Mouse (Mus musculus) kidney, adult 2 months (tissue): ENCODE data around the gene Eif2d. TPM values are rescaled to one million over a fixed set of nuclear protein-coding genes. Genes with fewer than 3 reads are reported as not detected.

Source experiments
- DNase-seq: peaks from one replicate; pipeline ENCODE4 v3.0.0; 2021
- H3K27ac ChIP-seq: fragments of 200-500 bp; 2 replicates; pipeline ENCODE4 v1.5.1; 2012; ENCODE audit warnings: low read depth, low read length, control low read depth, inconsistent platforms; ENCODE audit not compliant: insufficient read depth
- H3K27me3 ChIP-seq: fragments of 200-500 bp; replicated peaks from 2 replicates; pipeline ENCODE4 v1.6.1; 2012; ENCODE audit warnings: mild to moderate bottlenecking, moderate library complexity, low read length, inconsistent platforms; ENCODE audit not compliant: control insufficient read depth, insufficient read depth
- H3K36me3 ChIP-seq: fragments of 200-500 bp; 2 replicates; pipeline ENCODE4 v1.6.1; 2012; ENCODE audit warnings: mild to moderate bottlenecking, moderate library complexity, low read length, inconsistent platforms; ENCODE audit not compliant: control insufficient read depth, insufficient read depth
- H3K4me1 ChIP-seq: fragments of 200-500 bp; 2 replicates; pipeline ENCODE4 v1.6.1; 2011; ENCODE audit warnings: low read length; ENCODE audit not compliant: control insufficient read depth, insufficient read depth
- H3K4me3 ChIP-seq: fragments of 200-500 bp; 2 replicates; pipeline ENCODE4 v1.5.1; 2011; ENCODE audit warnings: mild to moderate bottlenecking, low read depth, low read length, control low read depth; ENCODE audit not compliant: insufficient read depth
- CTCF ChIP-seq: fragments of 200-500 bp; conservative IDR thresholded peaks from 2 replicates; pipeline ENCODE4 v1.5.1; 2011; ENCODE audit warnings: low read depth, mild to moderate bottlenecking, control low read depth, low read length, moderate library complexity, mixed read lengths; ENCODE audit not compliant: insufficient read depth, insufficient read length
- POLR2A ChIP-seq: fragments of 200-500 bp; IDR thresholded peaks from one replicate; pipeline ENCODE4 v1.6.1; 2011; ENCODE audit warnings: low read depth, low read length, control low read depth
- WGBS: fragments of 180-500 bp; shearing (Covaris S2); methylation state at CpG from one replicate; pipeline ENCODE4 v1.1.7; 2018; 5-methylcytosine and 5-hydroxymethylcytosine counted together
- polyA plus RNA-seq: library from polyadenylated mRNA; depleted of rRNA; stranded (reverse); fragments of >200 nt; gene quantifications from 2 replicates; pipeline ENCODE4 v1.2.3, GENCODE M21; 2012

Gene Eif2d
- polyA plus RNA-seq, 1 experiment: 32.1 TPM

GRCm38 (mm10) chr1:131199118-131199821 lies 46.3 kb downstream of the Eif2d start:
- WGBS: 70% methylated on average over 18 of the region's 18 CpGs
- Histone ChIP-seq H3K4me3 (peak overlapping the region; percentile 13; the same call in 1 of the 2 replicates), H3K4me1 (no peaks in the 10 kb centered on the region), H3K36me3 (no peaks in the 10 kb centered on the region), H3K27ac (no peak overlapping the region), H3K27me3 (no peaks in the 10 kb centered on the region)
- DNase-seq: peak; percentile 46
- TF ChIP-seq CTCF: no peak
- TF ChIP-seq POLR2A: no peak

GRCm38 (mm10) chr1:131199976-131200375 lies 47.0 kb downstream of the Eif2d start:
- 70% methylated on average over 12 of the region's 12 CpGs for WGBS
- Histone ChIP-seq H3K27ac (no peak overlapping the region), H3K27me3 (no peaks in the 10 kb centered on the region), H3K4me1 (no peaks in the 10 kb centered on the region), H3K4me3 (no peak overlapping the region), H3K36me3 (no peaks in the 10 kb centered on the region)
- DNase-seq: peak; percentile 40
- no peak for TF ChIP-seq POLR2A
- TF ChIP-seq CTCF: no peak

GRCm38 (mm10) chr1:131200588-131200987 lies 47.6 kb downstream of the Eif2d start:
- Histone ChIP-seq H3K36me3 (no peaks in the 10 kb centered on the region), H3K4me1 (no peaks in the 10 kb centered on the region), H3K4me3 (no peak overlapping the region), H3K27me3 (no peaks in the 10 kb centered on the region), H3K27ac (no peak overlapping the region)
- TF ChIP-seq POLR2A: no peak
- 67% methylated on average over 10 of the region's 10 CpGs for WGBS
- DNase-seq: no peak

GRCm38 (mm10) chr1:131201391-131201790 lies 48.4 kb downstream of the Eif2d start:
- no peaks in the 10 kb centered on the region for H3K27me3 ChIP-seq
- no peaks in the 10 kb centered on the region for H3K4me1 ChIP-seq
- WGBS: 93% methylated on average over 4 of the region's 4 CpGs
- no peak for DNase-seq
- no peaks in the 10 kb centered on the region for H3K36me3 ChIP-seq
- no peak overlapping the region for H3K27ac ChIP-seq
- TF ChIP-seq POLR2A (no peak), CTCF (no peak)
- no peak overlapping the region for H3K4me3 ChIP-seq

GRCm38 (mm10) chr1:131204461-131204860 lies 51.5 kb downstream of the Eif2d start:
- TF ChIP-seq CTCF (no peak), POLR2A (no peak)
- H3K27ac ChIP-seq: no peak overlapping the region
- no peaks in the 10 kb centered on the region for H3K36me3 ChIP-seq
- WGBS: 76% methylated on average over 8 of the region's 8 CpGs
- no peaks in the 10 kb centered on the region for H3K27me3 ChIP-seq
- DNase-seq: no peak
- H3K4me3 ChIP-seq: no peak overlapping the region
- no peaks in the 10 kb centered on the region for H3K4me1 ChIP-seq

- 83% methylated on average over 5 of the region's 5 CpGs for WGBS
- H3K27ac ChIP-seq: no peak overlapping the region
- no peak for DNase-seq
Measured at GRCm38 (mm10) chr1:131206342-131206741, 53.4 kb downstream of the Eif2d start.

GRCm38 (mm10) chr1:131207531-131207930 lies 54.5 kb downstream of the Eif2d start:
- 0% methylated on average over 5 of the region's 5 CpGs for WGBS
- Histone ChIP-seq H3K4me3 (no peak overlapping the region), H3K36me3 (no peaks in the 10 kb centered on the region), H3K27ac (no peak overlapping the region), H3K27me3 (no peaks in the 10 kb centered on the region), H3K4me1 (no peaks in the 10 kb centered on the region)
- TF ChIP-seq CTCF (peak; percentile 60), POLR2A (no peak)
- peak; percentile 50 for DNase-seq

More at GRCm38 (mm10) chr1:131206342-131206741, 53.4 kb downstream of the Eif2d start:
- Histone ChIP-seq H3K36me3 (no peaks in the 10 kb centered on the region), H3K4me3 (no peak overlapping the region), H3K27me3 (no peaks in the 10 kb centered on the region), H3K4me1 (no peaks in the 10 kb centered on the region)
- TF ChIP-seq CTCF: no peak
- no peak for TF ChIP-seq POLR2A
